Mouse (Mus musculus) heart, embryonic 16.5 days (tissue): ENCODE measurements around the gene Atxn3. TPM values are rescaled to one million over a fixed set of nuclear protein-coding genes. Genes with fewer than 3 reads are reported as not detected.

Experiments
- ATAC-seq: fragments of 200-750 bp; cut with Nextera tagmentation; replicated peaks from 2 replicates; pipeline ENCODE4 v1.8.0; 2017; ENCODE audit warnings: moderate number of reproducible peaks; ENCODE audit not compliant: insufficient read depth, low FRiP score; ENCODE audit errors: extremely low read depth
- H3K27ac ChIP-seq: fragments of 300-500 bp; sonication (generic); 2 replicates; pipeline ENCODE4 v1.5.1; 2014; ENCODE audit warnings: mild to moderate bottlenecking, low read length, control low read depth, moderate library complexity
- H3K27me3 ChIP-seq: fragments of 300-500 bp; sonication (generic); 2 replicates; pipeline ENCODE4 v1.6.1; 2014; ENCODE audit warnings: low read length, mixed read lengths; ENCODE audit not compliant: control insufficient read depth, insufficient read depth
- H3K36me3 ChIP-seq: fragments of 300-500 bp; sonication (generic); 2 replicates; pipeline ENCODE4 v1.6.1; 2014; ENCODE audit not compliant: control insufficient read depth, insufficient read depth
- H3K4me1 ChIP-seq: fragments of 300-500 bp; sonication (generic); 2 replicates; pipeline ENCODE4 v1.6.1; 2014; ENCODE audit warnings: low read length, mixed read lengths; ENCODE audit not compliant: control insufficient read depth, insufficient read depth
- H3K4me2 ChIP-seq: fragments of 300-500 bp; sonication (generic); 2 replicates; pipeline ENCODE4 v1.6.1; 2014; ENCODE audit warnings: low read depth, mild to moderate bottlenecking, control low read depth, low read length
- H3K4me3 ChIP-seq: fragments of 300-500 bp; sonication (generic); 2 replicates; pipeline ENCODE4 v1.5.1; 2014; ENCODE audit warnings: mild to moderate bottlenecking, control low read depth, low read length
- H3K9ac ChIP-seq: fragments of 300-500 bp; sonication (generic); 2 replicates; pipeline ENCODE4 v1.6.1; 2014; ENCODE audit warnings: low read length, control low read depth
- H3K9me3 ChIP-seq: fragments of 300-500 bp; sonication (generic); replicated peaks from 2 replicates; pipeline ENCODE4 v1.6.1; 2016; ENCODE audit warnings: low read length; ENCODE audit not compliant: control insufficient read depth
- WGBS: fragments of 180-500 bp; shearing (Covaris S2); extraction: QIAGEN DNeasy Blood & Tissue Kit; methylation state at CpG from one replicate; pipeline ENCODE4 v1.1.7; 2014; 5-methylcytosine and 5-hydroxymethylcytosine counted together
- polyA plus RNA-seq: library from polyadenylated mRNA; unstranded; fragments of >200 nt; fragmentation: Nextera tagmentation; extraction: Ambion mirVana; gene quantifications from 2 replicates; pipeline ENCODE4 v1.2.1, GENCODE M21; 2015

The Atxn3 gene
- polyA plus RNA-seq, 1 experiment from 2014 or later: 8.4 TPM

DNA sequence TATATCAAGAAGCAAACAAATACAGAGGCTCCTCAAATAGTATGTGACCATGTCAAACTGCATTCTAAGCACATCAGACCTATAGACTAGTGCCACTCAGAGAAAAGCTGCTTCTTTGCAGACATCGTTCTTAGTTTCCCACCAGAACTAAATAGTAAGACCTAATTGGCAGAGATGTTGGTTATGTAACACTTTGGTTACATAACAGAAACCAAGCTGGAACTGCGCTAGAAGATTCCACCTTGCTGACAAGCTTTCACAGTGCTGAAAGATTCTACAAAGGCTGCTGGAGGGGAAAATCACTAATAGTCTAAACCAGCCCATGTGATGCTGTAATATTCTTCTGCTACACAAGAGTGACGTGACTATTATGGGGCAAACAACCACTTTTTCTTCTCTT is 22.8 kb downstream of the Atxn3 start:
- Histone ChIP-seq H3K4me1 (no peaks in the 10 kb centered on the region), H3K27me3 (no peaks in the 10 kb centered on the region), H3K36me3 (peaks cover 39% of the 10 kb centered on the region), H3K9ac (no peak overlapping the region), H3K4me2 (no peak overlapping the region), H3K27ac (no peak overlapping the region), H3K9me3 (no peaks in the 10 kb centered on the region), H3K4me3 (no peak overlapping the region)
- no peak for ATAC-seq
- 95% methylated on average over 3 of the region's 3 CpGs for WGBS

DNA sequence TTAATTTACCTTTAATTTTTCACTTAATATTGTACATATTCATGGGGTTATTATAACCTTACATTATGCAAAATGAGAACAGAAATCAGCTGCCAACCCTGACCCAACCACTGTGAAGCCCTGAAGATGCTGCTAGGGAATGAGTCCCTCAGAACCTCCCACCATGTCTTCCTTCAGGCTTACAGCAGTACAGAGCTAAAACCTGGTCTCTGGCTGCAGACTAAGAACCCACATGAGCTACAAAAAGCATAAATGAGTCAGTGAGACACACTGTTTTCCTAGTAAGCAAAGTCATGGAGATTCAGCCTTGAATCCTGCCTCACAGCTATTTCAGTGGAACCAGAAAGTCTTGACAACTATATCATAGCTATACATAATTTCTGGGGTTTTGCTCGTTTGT is 29.6 kb downstream of the Atxn3 start:
- H3K27me3 ChIP-seq: no peaks in the 10 kb centered on the region
- H3K27ac ChIP-seq: no peak overlapping the region
- ATAC-seq: no peak
- 67% methylated on average over 1 of the region's 1 CpGs for WGBS
- no peak overlapping the region for H3K4me3 ChIP-seq
- no peak overlapping the region for H3K9ac ChIP-seq
- H3K36me3 ChIP-seq: peaks cover 26% of the 10 kb centered on the region
- H3K9me3 ChIP-seq: no peaks in the 10 kb centered on the region
- H3K4me2 ChIP-seq: no peak overlapping the region
- no peaks in the 10 kb centered on the region for H3K4me1 ChIP-seq

GRCm38 (mm10) chr12:101922313-101922712 is 35.7 kb downstream of the Atxn3 start:
- Histone ChIP-seq H3K9ac (no peak overlapping the region), H3K4me3 (no peak overlapping the region), H3K4me2 (no peak overlapping the region), H3K4me1 (no peaks in the 10 kb centered on the region), H3K9me3 (no peaks in the 10 kb centered on the region), H3K27me3 (no peaks in the 10 kb centered on the region), H3K36me3 (peaks cover 13% of the 10 kb centered on the region), H3K27ac (no peak overlapping the region)
- 0 out of 2 replicates have a peak, but pooled peaks have one; percentile 72 for ATAC-seq
- 67% methylated on average over 6 of the region's 6 CpGs for WGBS

DNA sequence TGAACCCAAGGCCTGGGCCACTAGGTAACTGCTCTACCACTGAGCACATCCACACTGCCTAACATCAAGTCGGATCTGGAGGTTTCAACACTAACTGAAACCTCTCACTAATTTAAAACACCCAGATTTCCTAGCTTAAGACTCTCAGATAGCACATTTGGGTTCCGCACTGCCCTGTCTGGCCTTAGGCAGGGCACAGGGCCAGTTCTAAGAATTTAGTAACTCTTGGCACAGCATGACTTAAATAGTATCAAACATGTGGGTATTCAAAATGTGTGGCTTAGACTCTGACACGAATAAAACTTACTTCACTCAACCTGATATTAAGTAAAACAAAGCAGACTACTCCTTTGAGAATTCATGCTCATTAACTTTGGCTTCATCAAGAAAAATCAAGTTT is 38.2 kb downstream of the Atxn3 start:
- no peaks in the 10 kb centered on the region for H3K4me1 ChIP-seq
- WGBS: 74% methylated on average over 3 of the region's 3 CpGs
- no peak overlapping the region for H3K4me2 ChIP-seq
- H3K27me3 ChIP-seq: no peaks in the 10 kb centered on the region
- ATAC-seq: no peak
- H3K27ac ChIP-seq: no peak overlapping the region
- H3K9me3 ChIP-seq: no peaks in the 10 kb centered on the region
- H3K4me3 ChIP-seq: no peak overlapping the region
- 0 out of 2 replicates have a peak, but pooled peaks cover 2% of the 10 kb centered on the region for H3K36me3 ChIP-seq
- H3K9ac ChIP-seq: no peak overlapping the region

DNA sequence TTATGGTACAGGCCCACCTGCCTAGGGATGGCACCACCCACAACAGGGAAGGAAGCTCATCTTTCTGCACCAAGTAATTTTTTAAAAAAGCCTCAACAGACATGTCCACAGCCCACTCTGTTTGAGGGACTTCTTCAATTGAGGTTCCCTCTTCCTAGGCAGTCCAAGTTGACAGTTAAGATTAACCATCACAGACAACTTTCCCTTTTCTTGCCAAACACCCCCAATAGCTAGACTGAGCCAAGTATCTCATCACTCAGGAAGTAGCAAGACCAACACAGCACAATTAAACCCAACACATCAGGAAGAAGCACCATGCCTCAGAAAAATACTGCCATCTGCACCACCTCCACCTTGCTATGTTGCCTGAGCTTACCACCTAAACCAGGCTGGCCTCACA is 40.9 kb downstream of the Atxn3 start:
- Histone ChIP-seq H3K9me3 (no peaks in the 10 kb centered on the region), H3K27me3 (no peaks in the 10 kb centered on the region), H3K27ac (no peak overlapping the region), H3K36me3 (no peaks in the 10 kb centered on the region), H3K9ac (no peak overlapping the region), H3K4me1 (peaks cover 3% of the 10 kb centered on the region; the same call in 1 of the 2 replicates), H3K4me3 (no peak overlapping the region), H3K4me2 (no peak overlapping the region)
- ATAC-seq: no peak

DNA sequence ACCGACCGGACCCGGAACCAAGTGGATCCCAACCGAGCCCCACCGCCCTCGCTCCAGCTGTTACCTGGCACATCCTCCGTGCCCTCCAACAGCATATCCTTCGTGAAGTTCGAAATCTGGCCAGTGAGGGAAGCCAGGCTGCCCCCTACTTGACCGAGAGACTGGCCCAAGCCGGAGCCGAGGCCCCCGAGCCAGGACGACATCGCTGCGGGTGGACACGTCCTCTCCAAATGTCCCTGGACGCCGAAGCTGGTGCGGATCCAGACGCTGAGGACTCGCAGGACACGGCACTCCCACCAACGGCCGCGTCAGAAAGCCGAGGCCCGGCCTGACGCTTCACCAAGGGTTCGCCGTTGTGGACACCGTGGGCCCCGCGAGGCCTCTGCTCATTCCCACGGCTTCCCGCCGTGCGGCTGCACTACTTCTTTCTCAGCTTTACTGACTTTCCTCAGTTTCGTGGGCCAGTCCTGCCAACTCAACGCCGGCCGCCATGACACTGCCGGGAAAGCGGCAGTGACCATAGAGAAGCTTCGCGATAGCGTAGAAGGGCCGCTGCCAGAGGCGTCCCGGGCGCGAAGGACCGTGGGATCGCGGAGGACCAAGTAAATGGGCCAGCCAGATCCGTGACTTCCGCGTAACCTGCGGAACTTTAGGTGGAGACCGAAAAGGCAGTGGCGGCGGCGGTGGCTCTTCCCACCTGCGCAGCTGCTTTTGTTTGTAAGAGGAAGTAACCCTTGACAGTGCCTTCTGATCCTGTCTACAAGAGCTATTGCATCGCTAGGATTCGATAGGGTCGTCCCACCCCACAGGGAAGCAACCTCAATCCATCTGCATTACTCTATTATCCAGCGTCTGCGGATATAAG is 45.2 kb downstream of the Atxn3 start, which contains the start of gene Trip11:
Trip11 (minus strand) TSS at position 642 of the 865 bp plus-strand sequence.
- peak within 1 kb of the TSS; percentile 70 for H3K4me3 ChIP-seq
- no peaks in the 10 kb centered on the region; the same call in 1 of the 2 replicates for H3K9me3 ChIP-seq
- peaks cover 18% of the 10 kb centered on the region for H3K4me1 ChIP-seq
- peak within 1 kb of the TSS; percentile 85 for H3K9ac ChIP-seq
- peak within 1 kb of the TSS; percentile 93 for H3K27ac ChIP-seq
- WGBS: under 1% methylated on average over 69 of the region's 69 CpGs
- H3K27me3 ChIP-seq: no peaks in the 10 kb centered on the region
- H3K4me2 ChIP-seq: peak within 1 kb of the TSS; percentile 79
- H3K36me3 ChIP-seq: peaks cover 11% of the 10 kb centered on the region; the same call in 1 of the 2 replicates
- peak; percentile 95 for ATAC-seq

- ATAC-seq: no peak
- peak overlapping the region; percentile 70 for H3K4me3 ChIP-seq
- no peaks in the 10 kb centered on the region; the same call in 1 of the 2 replicates for H3K9me3 ChIP-seq
- no peak overlapping the region for H3K9ac ChIP-seq
- no peak overlapping the region for H3K27ac ChIP-seq
- peaks cover 18% of the 10 kb centered on the region for H3K4me1 ChIP-seq
- peak overlapping the region; percentile 79 for H3K4me2 ChIP-seq
- peaks cover 11% of the 10 kb centered on the region; the same call in 1 of the 2 replicates for H3K36me3 ChIP-seq
- WGBS: 89% methylated on average over 3 of the region's 3 CpGs
- no peaks in the 10 kb centered on the region for H3K27me3 ChIP-seq
Measured at GRCm38 (mm10) chr12:101911346-101911745, 46.7 kb downstream of the Atxn3 start.

GRCm38 (mm10) chr12:101910360-101910759 is 47.7 kb downstream of the Atxn3 start:
- no peak overlapping the region for H3K4me3 ChIP-seq
- no peaks in the 10 kb centered on the region; the same call in 1 of the 2 replicates for H3K9me3 ChIP-seq
- H3K4me2 ChIP-seq: no peak overlapping the region
- ATAC-seq: no peak
- WGBS: 88% methylated on average over 6 of the region's 6 CpGs
- peaks cover 18% of the 10 kb centered on the region for H3K4me1 ChIP-seq
- peaks cover 13% of the 10 kb centered on the region; the same call in 1 of the 2 replicates for H3K36me3 ChIP-seq
- H3K9ac ChIP-seq: no peak overlapping the region
- H3K27ac ChIP-seq: no peak overlapping the region
- no peaks in the 10 kb centered on the region for H3K27me3 ChIP-seq

GRCm38 (mm10) chr12:101905817-101906216 is 52.2 kb downstream of the Atxn3 start:
- 85% methylated on average over 12 of the region's 12 CpGs for WGBS
- Histone ChIP-seq H3K27ac (no peak overlapping the region), H3K9me3 (no peaks in the 10 kb centered on the region; the same call in 1 of the 2 replicates), H3K4me2 (no peak overlapping the region), H3K9ac (no peak overlapping the region), H3K4me1 (peaks cover 2% of the 10 kb centered on the region; the same call in 1 of the 2 replicates), H3K4me3 (no peak overlapping the region), H3K36me3 (peaks cover 26% of the 10 kb centered on the region), H3K27me3 (no peaks in the 10 kb centered on the region)
- ATAC-seq: no peak
